Comparison of ENCODE assay signal across 11 mouse cellular contexts in the genomic region with DNA sequence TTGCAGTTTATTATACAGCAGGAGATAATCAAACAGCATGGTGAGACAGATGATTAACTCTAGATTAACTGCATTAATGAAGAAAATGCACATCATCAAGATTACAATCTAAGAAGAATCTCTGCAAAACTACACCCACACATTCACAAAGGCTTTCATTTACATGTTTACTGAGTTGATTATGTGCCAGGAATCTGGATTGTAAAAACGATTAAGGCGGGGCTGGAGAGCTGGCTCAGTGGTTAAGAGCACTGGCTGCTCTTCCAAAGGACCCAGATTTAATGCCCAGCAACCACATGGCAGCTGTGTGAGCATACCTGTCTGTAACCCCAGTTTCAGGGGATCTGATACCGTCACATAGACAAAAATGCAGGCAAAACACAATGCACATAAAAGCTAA.
"Had no signal": no experiment of that assay in that cellular context is flagged by ENCODE, and none has a peak within 500 bp of the region (broad histone marks: within the 10 kb centered on the region; RNA-seq: fewer than 3 reads in every experiment).

No protein-coding gene starts in this region.

- H3K9ac ChIP-seq: limb, embryonic 15.5 days; liver, embryonic 14.5 days; lung, embryonic 15.5 days; neural tube, embryonic 15.5 days had no signal

- H3K4me2 ChIP-seq: limb, embryonic 15.5 days; lung, embryonic 15.5 days; neural tube, embryonic 15.5 days had no signal

- H3K4me3 ChIP-seq: limb, embryonic 15.5 days; lung, embryonic 15.5 days; myocyte; neural tube, embryonic 15.5 days had no signal

- DNase-seq: kidney, adult 11 months; kidney, adult 9 months; kidney, postnatal 14 days; midbrain, embryonic 14.5 days; thymus, postnatal 4 days had no signal

- H3K27me3 ChIP-seq: limb, embryonic 15.5 days; lung, embryonic 15.5 days; neural tube, embryonic 15.5 days had no signal

- H3K4me1 ChIP-seq: lung, embryonic 15.5 days; neural tube, embryonic 15.5 days had no signal

- H3K27ac ChIP-seq: limb, embryonic 15.5 days; liver, embryonic 14.5 days; lung, embryonic 15.5 days; neural tube, embryonic 15.5 days; stomach, postnatal 0 days had no signal

- H3K9me3 ChIP-seq: limb, embryonic 15.5 days; lung, embryonic 15.5 days; neural tube, embryonic 15.5 days had no signal

- H3K36me3 ChIP-seq: limb, embryonic 15.5 days; neural tube, embryonic 15.5 days had no signal
